Mouse (Mus musculus) MEL (cell line): ENCODE measurements around the gene Aspscr1. TPM values are rescaled to one million over a fixed set of nuclear protein-coding genes. Genes with fewer than 3 reads are reported as not detected.

Source experiments
- DNase-seq: peaks from one replicate; pipeline ENCODE4 v3.0.0; 2011; ENCODE audit warnings: low read depth, low spot score
- H3K27ac ChIP-seq: 2 replicates; pipeline ENCODE4 v1.5.1; 2012; ENCODE audit warnings: low read depth, mild to moderate bottlenecking, control low read depth, low read length, moderate library complexity; ENCODE audit not compliant: control insufficient read depth
- H3K27me3 ChIP-seq, 2 experiments: fragments of 150-350 bp in 1 of 2; sonication (generic) in 1 of 2; 2 replicates each; pipeline ENCODE4 v1.6.1; 2012; ENCODE audit warnings: low read length in 2 of 2, mild to moderate bottlenecking in 2 of 2, improper control_type of control experiment in 1 of 2, moderate library complexity in 1 of 2; ENCODE audit not compliant: insufficient read depth in 2 of 2, control insufficient read depth in 1 of 2
- H3K36me3 ChIP-seq, 2 experiments: 2 replicates each; pipeline ENCODE4 v1.6.1; 2012 to 2014; ENCODE audit warnings: low read length in 2 of 2, improper control_type of control experiment in 1 of 2, inconsistent platforms in 1 of 2, mild to moderate bottlenecking in 1 of 2; ENCODE audit not compliant: insufficient read depth in 2 of 2, control insufficient read depth in 1 of 2
- H3K4me1 ChIP-seq, 2 experiments: fragments of 150-350 bp in 1 of 2; sonication (generic) in 1 of 2; 2 replicates each; pipeline ENCODE4 v1.6.1; 2012; ENCODE audit warnings: low read length in 2 of 2, improper control_type of control experiment in 1 of 2, mild to moderate bottlenecking in 1 of 2; ENCODE audit not compliant: insufficient read depth in 2 of 2, control insufficient read depth in 1 of 2
- H3K4me3 ChIP-seq, 2 experiments: fragments of 150-350 bp in 1 of 2; sonication (generic) in 1 of 2; 2 replicates each; pipeline ENCODE4 v1.5.1; 2012; ENCODE audit warnings: low read depth in 2 of 2, low read length in 2 of 2, mild to moderate bottlenecking in 2 of 2, moderate library complexity in 2 of 2, control low read depth in 1 of 2, improper control_type of control experiment in 1 of 2; ENCODE audit not compliant: control insufficient read depth in 1 of 2, insufficient read depth in 1 of 2
- H3K79me2 ChIP-seq: 2 replicates; pipeline ENCODE4 v1.6.1; 2012; ENCODE audit warnings: mild to moderate bottlenecking, low read length, moderate library complexity; ENCODE audit not compliant: control insufficient read depth, poor library complexity, insufficient read depth
- H3K9ac ChIP-seq: 2 replicates; pipeline ENCODE4 v1.6.1; 2012; ENCODE audit warnings: low read depth, mild to moderate bottlenecking, control low read depth, low read length, moderate library complexity; ENCODE audit not compliant: control insufficient read depth, poor library complexity, severe bottlenecking
- H3K9me3 ChIP-seq: fragments of 150-350 bp; sonication (generic); replicated peaks from 2 replicates; pipeline ENCODE4 v1.6.1; 2012; ENCODE audit warnings: mild to moderate bottlenecking, low read length, improper control_type of control experiment, moderate library complexity; ENCODE audit not compliant: insufficient read depth
- CHD2 ChIP-seq: IDR thresholded peaks from 2 replicates; pipeline ENCODE4 v1.6.1; 2011; ENCODE audit warnings: low read length, improper control_type of control experiment
- CTCF ChIP-seq, 3 experiments: IDR thresholded peaks in 2 of 3; conservative IDR thresholded peaks in 1 of 3; 2 replicates each; pipeline ENCODE4 v1.5.1; 2011 to 2012; ENCODE audit warnings: low read length in 3 of 3, low read depth in 2 of 3, mild to moderate bottlenecking in 2 of 3, improper control_type of control experiment in 1 of 3, inconsistent platforms in 1 of 3, mixed read lengths in 1 of 3, moderate library complexity in 1 of 3; ENCODE audit not compliant: control insufficient read depth in 1 of 3, insufficient read depth in 1 of 3, poor library complexity in 1 of 3, severe bottlenecking in 1 of 3
- E2F4 ChIP-seq: IDR thresholded peaks from 2 replicates; pipeline ENCODE4 v1.6.1; 2011; ENCODE audit warnings: low read depth, low read length, improper control_type of control experiment, borderline replicate concordance
- ELF1 ChIP-seq: IDR thresholded peaks from 2 replicates; pipeline ENCODE4 v1.6.1; 2014; ENCODE audit warnings: low read depth, mild to moderate bottlenecking, inconsistent platforms, low read length, improper control_type of control experiment, moderate library complexity
- GABPA ChIP-seq: IDR thresholded peaks from 2 replicates; pipeline ENCODE4 v1.6.1; 2012; ENCODE audit warnings: low read depth, mild to moderate bottlenecking, inconsistent platforms, low read length, improper control_type of control experiment, moderate library complexity
- HCFC1 ChIP-seq: IDR thresholded peaks from 2 replicates; pipeline ENCODE4 v1.6.1; 2012; ENCODE audit warnings: low read depth, mild to moderate bottlenecking, inconsistent platforms, low read length, improper control_type of control experiment, moderate library complexity
- KAT2A ChIP-seq: conservative IDR thresholded peaks from 2 replicates; pipeline ENCODE4 v1.6.1; 2012; ENCODE audit warnings: low read depth, low read length, improper control_type of control experiment, inconsistent platforms
- MAFK ChIP-seq: IDR thresholded peaks from 2 replicates; pipeline ENCODE4 v1.6.1; 2011; ENCODE audit warnings: low read depth, mild to moderate bottlenecking, low read length, improper control_type of control experiment, borderline replicate concordance
- MAX ChIP-seq: IDR thresholded peaks from 2 replicates; pipeline ENCODE4 v1.6.1; 2011; ENCODE audit warnings: low read length, improper control_type of control experiment
- NELFE ChIP-seq: IDR thresholded peaks from 2 replicates; pipeline ENCODE4 v1.6.1; 2011; ENCODE audit warnings: low read depth, low read length, improper control_type of control experiment
- POLR2AphosphoS5 ChIP-seq: IDR thresholded peaks from 2 replicates; pipeline ENCODE4 v1.6.1; 2012; ENCODE audit warnings: low read depth, borderline replicate concordance, mild to moderate bottlenecking, inconsistent platforms, low read length, moderate library complexity, mixed read lengths
- RAD21 ChIP-seq: IDR thresholded peaks from 2 replicates; pipeline ENCODE4 v1.6.1; 2011; ENCODE audit warnings: mild to moderate bottlenecking, low read depth, low read length, improper control_type of control experiment
- RCOR1 ChIP-seq: IDR thresholded peaks from 2 replicates; pipeline ENCODE4 v1.6.1; 2012; ENCODE audit warnings: low read depth, mild to moderate bottlenecking, inconsistent platforms, low read length, improper control_type of control experiment
- SIN3A ChIP-seq: IDR thresholded peaks from 2 replicates; pipeline ENCODE4 v1.6.1; 2012; ENCODE audit warnings: low read length, improper control_type of control experiment, inconsistent platforms
- SMC3 ChIP-seq: IDR thresholded peaks from 2 replicates; pipeline ENCODE4 v1.6.1; 2011; ENCODE audit warnings: low read depth, low read length, improper control_type of control experiment
- TBP ChIP-seq: IDR thresholded peaks from 2 replicates; pipeline ENCODE4 v1.8.0; 2011; ENCODE audit warnings: low read depth, low read length, improper control_type of control experiment
- USF1 ChIP-seq: IDR thresholded peaks from 2 replicates; pipeline ENCODE4 v1.6.1; 2014; ENCODE audit warnings: low read depth, mild to moderate bottlenecking, inconsistent platforms, low read length, improper control_type of control experiment, moderate library complexity
- ZC3H11A ChIP-seq: IDR thresholded peaks from 2 replicates; pipeline ENCODE4 v1.6.1; 2012; ENCODE audit warnings: low read depth, mild to moderate bottlenecking, inconsistent platforms, low read length, improper control_type of control experiment
- ZKSCAN1 ChIP-seq: IDR thresholded peaks from 2 replicates; pipeline ENCODE4 v1.6.1; 2012; ENCODE audit warnings: low read depth, mild to moderate bottlenecking, inconsistent platforms, low read length, improper control_type of control experiment, moderate library complexity
- polyA plus RNA-seq, 2 experiments: library from polyadenylated mRNA; stranded (reverse) in 1 of 2; unstranded in 1 of 2; fragments of >175 nt in 1 of 2; fragments of >200 nt in 1 of 2; gene quantifications; 2 replicates each; pipeline versions ENCODE4 v1.2.1 to v1.2.4; 2012; ENCODE audit warnings: low replicate concordance in 2 of 2, low read depth in 1 of 2; ENCODE audit not compliant: insufficient read length in 2 of 2, insufficient read depth in 1 of 2, missing spikeins in 1 of 2
- total RNA-seq: library from RNA; depleted of rRNA; stranded (reverse); fragments of 300-350 nt; gene quantifications from 2 replicates; pipeline ENCODE4 v1.2.3, GENCODE M21; 2012

Aspscr1 gene
- total and polyA plus RNA-seq, 3 experiments, result 36.2 to 72.5 TPM; not detected in 1

GRCm38 (mm10) chr11:120747974-120748373, 75.2 kb downstream of the Aspscr1 start:
- Histone ChIP-seq H3K9me3 (no peaks in the 10 kb centered on the region), H3K36me3 (no peaks in the 10 kb centered on the region), H3K9ac (no peak overlapping the region), H3K4me3 (no peak overlapping the region), H3K79me2 (no peaks in the 10 kb centered on the region), H3K4me1 (no peaks in the 10 kb centered on the region; a peak in 2 of 4 replicates), H3K27me3 (0 out of 4 replicates have a peak, but pooled peaks cover 0 to 4% of the 10 kb centered on the region in 2 experiments), H3K27ac (no peak overlapping the region)
- TF ChIP-seq TBP (no peak), ELF1 (no peak), MAX (peak; percentile 55; the same call in 1 of the 2 replicates), RCOR1 (0 out of 2 replicates have a peak, but pooled peaks have one; percentile 8), HCFC1 (no peak), SIN3A (peak; percentile 40; the same call in 1 of the 2 replicates), USF1 (peak; percentile 60), ZKSCAN1 (no peak)
- DNase-seq, result no peak

- H3K4me1 ChIP-seq, result no peaks in the 10 kb centered on the region; a peak in 2 of 4 replicates
- H3K27me3 ChIP-seq, result 0 out of 4 replicates have a peak, but pooled peaks cover 0 to 4% of the 10 kb centered on the region in 2 experiments
- TF ChIP-seq RAD21 (peak; percentile 64), NELFE (no peak), POLR2AphosphoS5 (no peak), CTCF (IDR thresholded peaks at IDR 0.05 in 2 of 3, conservative IDR thresholded peaks at IDR 0.05 in 1 of 3; ENCODE audit: control insufficient read depth in 1 of 3, insufficient read depth in 1 of 3, low read depth in 2 of 3, low read length in 3 of 3, poor library complexity in 1 of 3, severe bottlenecking in 1 of 3) (peak; percentile 49 to 75 (median 67)), MAX (no peak), KAT2A (no peak), ZKSCAN1 (no peak), GABPA (no peak), SMC3 (peak; percentile 57), MAFK (no peak), ZC3H11A (peak; percentile 29; the same call in 1 of the 2 replicates), CHD2 (no peak), E2F4 (no peak)
- DNase-seq, result peak; percentile 66
- no peak overlapping the region for H3K27ac ChIP-seq
- H3K79me2 ChIP-seq, result no peaks in the 10 kb centered on the region
- no peaks in the 10 kb centered on the region for H3K9me3 ChIP-seq
- no peak overlapping the region for H3K9ac ChIP-seq
- no peaks in the 10 kb centered on the region for H3K36me3 ChIP-seq
- H3K4me3 ChIP-seq, result no peak overlapping the region
These were observed 76.7 kb downstream of the Aspscr1 start for GRCm38 (mm10) chr11:120749430-120749829.
